Mouse (Mus musculus): ENCODE results near the gene Iqgap1. TPM values are rescaled to one million over a fixed set of nuclear protein-coding genes. Genes with fewer than 3 reads are reported as not detected.
A peak's percentile ranks its signal among the peaks of the same experiment; 100 is the strongest.

The Iqgap1 gene
- polyA plus RNA-seq, 1 experiment from 2014 or later: 476 TPM

- Histone ChIP-seq H3K4me3 (ENCODE audit: inconsistent target) (no peak overlapping the region), H3K27ac (peak overlapping the region; percentile 39), H3K79me2 (ENCODE audit: inconsistent target) (peaks cover 9% of the 10 kb centered on the region; the same call in 1 of the 2 replicates), H3K36me3 (ENCODE audit: inconsistent target) (peaks cover 73% of the 10 kb centered on the region)
- WGBS (ENCODE audit: missing documents): 5% methylated on average over 5 of the region's 7 CpGs
Measured at GRCm38 (mm10) chr7:80715306-80715705, 110.5 kb downstream of the Iqgap1 start.

- Histone ChIP-seq H3K27ac (no peak overlapping the region), H3K79me2 (ENCODE audit: inconsistent target) (peaks cover 10% of the 10 kb centered on the region; the same call in 1 of the 2 replicates), H3K4me3 (ENCODE audit: inconsistent target) (no peak overlapping the region), H3K36me3 (ENCODE audit: inconsistent target) (peaks cover 42% of the 10 kb centered on the region)
- WGBS (ENCODE audit: missing documents): 22% methylated on average over 6 of the region's 8 CpGs
Measured at GRCm38 (mm10) chr7:80711496-80711895, 114.3 kb downstream of the Iqgap1 start.

GRCm38 (mm10) chr7:80710333-80710732 lies 115.4 kb downstream of the Iqgap1 start:
- WGBS (ENCODE audit: missing documents): 94% methylated on average over 7 of the region's 7 CpGs
- peaks cover 35% of the 10 kb centered on the region for H3K36me3 ChIP-seq (ENCODE audit: inconsistent target)
- H3K27ac ChIP-seq: no peak overlapping the region
- no peak overlapping the region for H3K4me3 ChIP-seq (ENCODE audit: inconsistent target)
- peaks cover 10% of the 10 kb centered on the region; the same call in 1 of the 2 replicates for H3K79me2 ChIP-seq (ENCODE audit: inconsistent target)

- H3K79me2 ChIP-seq (ENCODE audit: inconsistent target): no peaks in the 10 kb centered on the region
- no peaks in the 10 kb centered on the region for H3K36me3 ChIP-seq (ENCODE audit: inconsistent target)
- no peak overlapping the region for H3K27ac ChIP-seq
- no peak overlapping the region for H3K4me3 ChIP-seq (ENCODE audit: inconsistent target)
- WGBS (ENCODE audit: missing documents): 68% methylated on average over 4 of the region's 4 CpGs
Measured at GRCm38 (mm10) chr7:80704066-80704465, 121.7 kb downstream of the Iqgap1 start.

- Histone ChIP-seq H3K36me3 (ENCODE audit: inconsistent target) (no peaks in the 10 kb centered on the region), H3K79me2 (ENCODE audit: inconsistent target) (no peaks in the 10 kb centered on the region), H3K27ac (no peak overlapping the region), H3K4me3 (ENCODE audit: inconsistent target) (no peak overlapping the region)
- 87% methylated on average over 6 of the region's 6 CpGs for WGBS (ENCODE audit: missing documents)
Measured at GRCm38 (mm10) chr7:80702510-80702909, 123.3 kb downstream of the Iqgap1 start.

GRCm38 (mm10) chr7:80699709-80700108 lies 126.1 kb downstream of the Iqgap1 start:
- H3K36me3 ChIP-seq (ENCODE audit: inconsistent target): no peaks in the 10 kb centered on the region

GRCm38 (mm10) chr7:80698940-80699339 lies 126.8 kb downstream of the Iqgap1 start:
- no peaks in the 10 kb centered on the region for H3K79me2 ChIP-seq (ENCODE audit: inconsistent target)
- no peaks in the 10 kb centered on the region for H3K36me3 ChIP-seq (ENCODE audit: inconsistent target)
- no peak overlapping the region for H3K27ac ChIP-seq
- no peak overlapping the region for H3K4me3 ChIP-seq (ENCODE audit: inconsistent target)
- WGBS (ENCODE audit: missing documents): 58% methylated on average over 3 of the region's 3 CpGs

More at GRCm38 (mm10) chr7:80699709-80700108, 126.1 kb downstream of the Iqgap1 start:
- Histone ChIP-seq H3K4me3 (ENCODE audit: inconsistent target) (no peak overlapping the region), H3K27ac (no peak overlapping the region), H3K79me2 (ENCODE audit: inconsistent target) (no peaks in the 10 kb centered on the region)
- WGBS (ENCODE audit: missing documents): 84% methylated on average over 8 of the region's 8 CpGs

- WGBS (ENCODE audit: missing documents): 97% methylated on average over 5 of the region's 5 CpGs
- Histone ChIP-seq H3K27ac (no peak overlapping the region), H3K79me2 (ENCODE audit: inconsistent target) (no peaks in the 10 kb centered on the region), H3K4me3 (ENCODE audit: inconsistent target) (no peak overlapping the region), H3K36me3 (ENCODE audit: inconsistent target) (no peaks in the 10 kb centered on the region)
Measured at GRCm38 (mm10) chr7:80697859-80698258, 127.9 kb downstream of the Iqgap1 start.

- 63% methylated on average over 4 of the region's 4 CpGs for WGBS (ENCODE audit: missing documents)
- Histone ChIP-seq H3K36me3 (ENCODE audit: inconsistent target) (no peaks in the 10 kb centered on the region), H3K4me3 (ENCODE audit: inconsistent target) (no peak overlapping the region), H3K79me2 (ENCODE audit: inconsistent target) (no peaks in the 10 kb centered on the region), H3K27ac (no peak overlapping the region)
Measured at GRCm38 (mm10) chr7:80696903-80697302, 128.9 kb downstream of the Iqgap1 start.

- no peaks in the 10 kb centered on the region for H3K79me2 ChIP-seq (ENCODE audit: inconsistent target)
- 0% methylated on average over 1 of the region's 1 CpGs for WGBS (ENCODE audit: missing documents)
- H3K36me3 ChIP-seq (ENCODE audit: inconsistent target): no peaks in the 10 kb centered on the region
- H3K27ac ChIP-seq: no peak overlapping the region
- no peak overlapping the region for H3K4me3 ChIP-seq (ENCODE audit: inconsistent target)
Measured at GRCm38 (mm10) chr7:80696334-80696733, 129.4 kb downstream of the Iqgap1 start.

- no peak overlapping the region for H3K27ac ChIP-seq
- peaks cover 6% of the 10 kb centered on the region for H3K79me2 ChIP-seq (ENCODE audit: inconsistent target)
- H3K4me3 ChIP-seq (ENCODE audit: inconsistent target): no peak overlapping the region
- 94% methylated on average over 9 of the region's 9 CpGs for WGBS (ENCODE audit: missing documents)
- no peaks in the 10 kb centered on the region for H3K36me3 ChIP-seq (ENCODE audit: inconsistent target)
Measured at GRCm38 (mm10) chr7:80692472-80692871, 133.3 kb downstream of the Iqgap1 start.

GRCm38 (mm10) chr7:80691131-80691530 lies 134.6 kb downstream of the Iqgap1 start:
- Histone ChIP-seq H3K36me3 (ENCODE audit: inconsistent target) (no peaks in the 10 kb centered on the region), H3K79me2 (ENCODE audit: inconsistent target) (peaks cover 19% of the 10 kb centered on the region), H3K4me3 (ENCODE audit: inconsistent target) (no peak overlapping the region), H3K27ac (no peak overlapping the region)
- 96% methylated on average over 6 of the region's 6 CpGs for WGBS (ENCODE audit: missing documents)

- H3K79me2 ChIP-seq (ENCODE audit: inconsistent target): peaks cover 38% of the 10 kb centered on the region
- H3K4me3 ChIP-seq (ENCODE audit: inconsistent target): peak overlapping the region; percentile 24
- H3K36me3 ChIP-seq (ENCODE audit: inconsistent target): no peaks in the 10 kb centered on the region
- no peak overlapping the region for H3K27ac ChIP-seq
- 47% methylated on average over 10 of the region's 10 CpGs for WGBS (ENCODE audit: missing documents)
Measured at GRCm38 (mm10) chr7:80689221-80689591, 136.6 kb downstream of the Iqgap1 start.

GRCm38 (mm10) chr7:80688556-80689220 lies 137.1 kb downstream of the Iqgap1 start, which contains the start of gene Crtc3:
Gene Crtc3 (minus strand): TSS chr7:80688877.
- H3K27ac ChIP-seq: no peak within 1 kb of the TSS
- H3K79me2 ChIP-seq (ENCODE audit: inconsistent target): peaks cover 43% of the 10 kb centered on the region
- H3K36me3 ChIP-seq (ENCODE audit: inconsistent target): no peaks in the 10 kb centered on the region
- peak within 1 kb of the TSS; percentile 46 for H3K4me3 ChIP-seq (ENCODE audit: inconsistent target)
- 0% methylated on average over 78 of the region's 83 CpGs for WGBS (ENCODE audit: missing documents)

GRCm38 (mm10) chr7:80687721-80688555 lies 137.8 kb downstream of the Iqgap1 start:
- Histone ChIP-seq H3K27ac (no peak overlapping the region), H3K79me2 (ENCODE audit: inconsistent target) (peaks cover 51% of the 10 kb centered on the region), H3K36me3 (ENCODE audit: inconsistent target) (no peaks in the 10 kb centered on the region), H3K4me3 (ENCODE audit: inconsistent target) (peak overlapping the region; percentile 46)
- WGBS (ENCODE audit: missing documents): 3% methylated on average over 68 of the region's 69 CpGs

Measured in macrophage (primary cell).